In the genomic region with DNA sequence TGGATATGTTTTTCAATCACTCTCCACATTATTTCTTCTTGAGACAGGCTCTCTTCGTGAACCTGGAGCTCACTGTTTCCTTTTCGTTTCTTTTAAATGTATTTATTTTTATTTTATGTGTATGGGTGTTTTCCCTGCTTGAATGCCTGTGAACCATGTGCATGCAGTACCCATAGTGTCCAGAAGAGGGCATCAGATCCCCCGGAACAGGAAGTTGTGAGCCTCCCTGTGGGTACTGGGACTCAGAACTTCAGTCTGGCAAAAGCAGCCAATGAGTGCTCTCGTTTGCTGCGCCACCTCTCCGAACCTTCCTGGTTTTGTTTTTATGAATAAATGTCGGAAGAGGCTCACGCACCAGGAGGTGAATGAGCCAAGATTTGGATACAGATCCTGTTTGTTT, we compare ENCODE assay signal across 9 mouse cellular contexts. TPM values are rescaled to one million over a fixed set of nuclear protein-coding genes. Genes with fewer than 3 reads are reported as not detected.
DNase-seq lines count a peak whose midpoint lies in the region; ATAC-seq and TF ChIP-seq lines count a peak whose summit lies in the region.
"Had no signal": no experiment of that assay in that cellular context is flagged by ENCODE, and none has a peak within 500 bp of the region (broad histone marks: within the 10 kb centered on the region; RNA-seq: fewer than 3 reads in every experiment).

No protein-coding gene starts in this region.

- H3K9me3 ChIP-seq in midbrain, postnatal 0 days (ENCODE audit: low read length) = 0 out of 2 replicates have a peak, but pooled peaks cover 3% of the 10 kb centered on the region
- H3K9me3 ChIP-seq in midbrain, embryonic 14.5 days (ENCODE audit: control insufficient read depth, low read length) = no peaks in the 10 kb centered on the region
- peaks cover 19% of the 10 kb centered on the region; the same call in 1 of the 2 replicates for H3K9me3 ChIP-seq in forebrain, embryonic 10.5 days
- H3K9me3 ChIP-seq: heart, embryonic 13.5 days had no signal

- H3K27ac ChIP-seq in midbrain, postnatal 0 days (ENCODE audit: low read depth, low read length) = no peak overlapping the region
- no peak overlapping the region for H3K27ac ChIP-seq in midbrain, embryonic 14.5 days (replicated peaks; ENCODE audit: low read depth, low read length)
- H3K27ac ChIP-seq in small intestine, adult 2 months (ENCODE audit: insufficient read depth, low read depth, low read length) = no peak overlapping the region
- H3K27ac ChIP-seq in forebrain, embryonic 10.5 days = no peak overlapping the region
- H3K27ac ChIP-seq: heart, embryonic 13.5 days had no signal

- DNase-seq in embryo, embryonic 10.5 days (ENCODE audit: low spot score) = peak; percentile 35
- DNase-seq in embryo, embryonic 9.5 days (ENCODE audit: extremely low spot score) = no peak
- no peak for DNase-seq in midbrain, postnatal 0 days (ENCODE audit: low spot score)
- DNase-seq in midbrain, embryonic 14.5 days = no peak
- no peak for DNase-seq in forebrain, embryonic 10.5 days (ENCODE audit: extremely low spot score, low spot score)
- no peak for DNase-seq in layer of hippocampus, postnatal 14 days (ENCODE audit: low spot score in 2 of 2)

- no peaks in the 10 kb centered on the region for H3K27me3 ChIP-seq in midbrain, postnatal 0 days (ENCODE audit: insufficient read depth, low read length)
- no peaks in the 10 kb centered on the region for H3K27me3 ChIP-seq in midbrain, embryonic 14.5 days (ENCODE audit: control insufficient read depth, insufficient read depth, low read length)
- H3K27me3 ChIP-seq in small intestine, adult 2 months (ENCODE audit: control insufficient read depth, insufficient read depth, low read length) = no peaks in the 10 kb centered on the region
- no peaks in the 10 kb centered on the region for H3K27me3 ChIP-seq in forebrain, embryonic 10.5 days (ENCODE audit: poor library complexity, severe bottlenecking)
- H3K27me3 ChIP-seq: heart, embryonic 13.5 days had no signal

- TF ChIP-seq CTCF in midbrain, postnatal 0 days (IDR thresholded peaks at IDR 0.05) = peak; percentile 63
- peak; percentile 53; the same call in 1 of the 2 replicates for TF ChIP-seq CTCF in small intestine, adult 2 months (IDR thresholded peaks at IDR 0.05; ENCODE audit: extremely low read depth, insufficient read length, insufficient replicate concordance, low read depth, low read length)

- H3K4me1 ChIP-seq in midbrain, postnatal 0 days (ENCODE audit: insufficient read depth, low read length) = no peaks in the 10 kb centered on the region
- no peaks in the 10 kb centered on the region for H3K4me1 ChIP-seq in midbrain, embryonic 14.5 days (ENCODE audit: control insufficient read depth, insufficient read depth, low read length)
- no peaks in the 10 kb centered on the region for H3K4me1 ChIP-seq in small intestine, adult 2 months (ENCODE audit: control insufficient read depth, insufficient read depth, insufficient read length, low read length)
- no peaks in the 10 kb centered on the region for H3K4me1 ChIP-seq in forebrain, embryonic 10.5 days
- H3K4me1 ChIP-seq: heart, embryonic 13.5 days had no signal

- no peak overlapping the region for H3K4me3 ChIP-seq in midbrain, postnatal 0 days (ENCODE audit: low read depth, low read length)
- no peak overlapping the region for H3K4me3 ChIP-seq in midbrain, embryonic 14.5 days (replicated peaks; ENCODE audit: low read depth, low read length)
- no peak overlapping the region for H3K4me3 ChIP-seq in small intestine, adult 2 months (ENCODE audit: low read depth, low read length)
- no peak overlapping the region for H3K4me3 ChIP-seq in forebrain, embryonic 10.5 days
- H3K4me3 ChIP-seq: heart, embryonic 13.5 days had no signal

- ATAC-seq in midbrain, postnatal 0 days (ENCODE audit: low FRiP score) = no peak
- no peak for ATAC-seq in midbrain, embryonic 14.5 days (ENCODE audit: low FRiP score, low TSS enrichment)
- peak; percentile 70; the same call in 1 of the 2 replicates for ATAC-seq in erythroid progenitor cell, adult 5-6 weeks (replicated peaks; ENCODE audit: low FRiP score, poor library complexity, severe bottlenecking)

- TF ChIP-seq POLR2A in small intestine, adult 2 months (IDR thresholded peaks at IDR 0.05; ENCODE audit: low read depth, low read length) = no peak

- H3K4me2 ChIP-seq in midbrain, postnatal 0 days (ENCODE audit: low read depth, low read length, poor library complexity, severe bottlenecking) = no peak overlapping the region
- H3K4me2 ChIP-seq in midbrain, embryonic 14.5 days (ENCODE audit: low read length) = no peak overlapping the region
- H3K4me2 ChIP-seq: heart, embryonic 13.5 days had no signal

- WGBS in midbrain, postnatal 0 days = 60% methylated on average over 8 of the region's 8 CpGs
- 66% methylated on average over 8 of the region's 8 CpGs for WGBS in midbrain, embryonic 14.5 days
- WGBS in small intestine, adult 2 months = 62% methylated on average over 8 of the region's 8 CpGs
- 62% methylated on average over 8 of the region's 8 CpGs for WGBS in forebrain, embryonic 10.5 days

- H3K9ac ChIP-seq in midbrain, postnatal 0 days (replicated peaks; ENCODE audit: low read length, poor library complexity, severe bottlenecking) = no peak overlapping the region
- H3K9ac ChIP-seq in midbrain, embryonic 14.5 days (replicated peaks; ENCODE audit: low read length) = no peak overlapping the region
- H3K9ac ChIP-seq: heart, embryonic 13.5 days had no signal

- no peaks in the 10 kb centered on the region for H3K36me3 ChIP-seq in midbrain, postnatal 0 days (ENCODE audit: insufficient read depth, low read length)
- no peaks in the 10 kb centered on the region for H3K36me3 ChIP-seq in midbrain, embryonic 14.5 days (ENCODE audit: control insufficient read depth, insufficient read depth, low read length)
- no peaks in the 10 kb centered on the region for H3K36me3 ChIP-seq in small intestine, adult 2 months (ENCODE audit: control insufficient read depth, insufficient read depth, low read length)
- H3K36me3 ChIP-seq in forebrain, embryonic 10.5 days (replicated peaks) = no peaks in the 10 kb centered on the region
- H3K36me3 ChIP-seq: heart, embryonic 13.5 days had no signal

RNA-seq across cellular contexts. Expression of gene Epp13, which starts 13.2 kb away (rescaled TPM):
- not detected in 2 replicates for total RNA-seq in midbrain, postnatal 0 days (2014; rRNA removed)
- 0.39 TPM in 1 of 2 replicates, not detected in the other for polyA plus RNA-seq in midbrain, postnatal 0 days (2015; fragmentation: Nextera tagmentation; extraction: Ambion mirVana)
- not detected in 2 replicates for polyA plus RNA-seq in midbrain, embryonic 14.5 days (2014; fragmentation: Nextera tagmentation; extraction: Ambion mirVana)
- not detected in 2 replicates for total RNA-seq in erythroid progenitor cell, adult 5-6 weeks (2015; ENCODE audit: low replicate concordance)
- not detected in 2 replicates for total RNA-seq in erythroid progenitor cell, adult 5-6 weeks (2017; ENCODE audit: low replicate concordance)
- not detected in 2 replicates for polyA plus RNA-seq in small intestine, adult 2 months (2012; rRNA removed)
- polyA plus RNA-seq in forebrain, embryonic 10.5 days (2016; fragmentation: Nextera tagmentation; extraction: Ambion mirVana) = not detected in 2 replicates
- total RNA-seq in layer of hippocampus, postnatal 14 days (2021) = not detected
- polyA plus RNA-seq: heart, embryonic 13.5 days had no signal

RNA-seq across cellular contexts. Expression of gene Zfp667, which starts 20.7 kb away (rescaled TPM):
- 5.2 and 7.1 TPM in 2 replicates for total RNA-seq in midbrain, postnatal 0 days (2014; rRNA removed)
- 11.0 and 12.4 TPM in 2 replicates for polyA plus RNA-seq in midbrain, postnatal 0 days (2015; fragmentation: Nextera tagmentation; extraction: Ambion mirVana)
- polyA plus RNA-seq in midbrain, embryonic 14.5 days (2014; fragmentation: Nextera tagmentation; extraction: Ambion mirVana) = 13.9 and 15.7 TPM in 2 replicates
- not detected in 2 replicates for total RNA-seq in erythroid progenitor cell, adult 5-6 weeks (2015; ENCODE audit: low replicate concordance)
- not detected in 2 replicates for total RNA-seq in erythroid progenitor cell, adult 5-6 weeks (2017; ENCODE audit: low replicate concordance)
- polyA plus RNA-seq in small intestine, adult 2 months (2012; rRNA removed) = 0.10 TPM in 2 replicates
- 6.3 and 6.6 TPM in 2 replicates for polyA plus RNA-seq in forebrain, embryonic 10.5 days (2016; fragmentation: Nextera tagmentation; extraction: Ambion mirVana)
- 10 to 100 TPM; 13.7 to 13.8 TPM for total RNA-seq in layer of hippocampus, postnatal 14 days (2021)

RNA-seq across cellular contexts. Expression of gene Zscan5b, which starts 43.6 kb away (rescaled TPM):
- not detected in 2 replicates for total RNA-seq in midbrain, postnatal 0 days (2014; rRNA removed)
- polyA plus RNA-seq in midbrain, postnatal 0 days (2015; fragmentation: Nextera tagmentation; extraction: Ambion mirVana) = not detected in 2 replicates
- not detected in 2 replicates for polyA plus RNA-seq in midbrain, embryonic 14.5 days (2014; fragmentation: Nextera tagmentation; extraction: Ambion mirVana)
- not detected in 2 replicates for total RNA-seq in erythroid progenitor cell, adult 5-6 weeks (2015; ENCODE audit: low replicate concordance)
- not detected in 2 replicates for total RNA-seq in erythroid progenitor cell, adult 5-6 weeks (2017; ENCODE audit: low replicate concordance)
- not detected in 2 replicates for polyA plus RNA-seq in small intestine, adult 2 months (2012; rRNA removed)
- polyA plus RNA-seq in forebrain, embryonic 10.5 days (2016; fragmentation: Nextera tagmentation; extraction: Ambion mirVana) = not detected in 2 replicates
- not detected for total RNA-seq in layer of hippocampus, postnatal 14 days (2021)
- polyA plus RNA-seq: heart, embryonic 13.5 days had no signal
